Mouse (Mus musculus) spleen, adult 2 months (tissue): Measurements from ENCODE around the gene Asb9. TPM values are rescaled to one million over a fixed set of nuclear protein-coding genes. Genes with fewer than 3 reads are reported as not detected.

Experiments
- DNase-seq, 2 experiments: peaks; one replicate each; pipeline versions ENCODE4 v3.0.0 to v3.0.0-alpha.2; 2012 to 2021; ENCODE audit warnings: low spot score in 2 of 2, low read depth in 1 of 2
- H3K27ac ChIP-seq: fragments of 200-500 bp; 2 replicates; pipeline ENCODE4 v1.5.1; 2012; ENCODE audit warnings: low read length, inconsistent platforms; ENCODE audit not compliant: insufficient read depth
- H3K27me3 ChIP-seq: fragments of 200-500 bp; 2 replicates; pipeline ENCODE4 v1.6.1; 2012; ENCODE audit warnings: mild to moderate bottlenecking, moderate library complexity, low read length, inconsistent platforms; ENCODE audit not compliant: control insufficient read depth, insufficient read depth
- H3K36me3 ChIP-seq: fragments of 200-500 bp; 2 replicates; pipeline ENCODE4 v1.6.1; 2012; ENCODE audit warnings: mild to moderate bottlenecking, low read length, inconsistent platforms; ENCODE audit not compliant: control insufficient read depth, insufficient read depth
- H3K4me1 ChIP-seq: fragments of 200-500 bp; 2 replicates; pipeline ENCODE4 v1.6.1; 2011; ENCODE audit warnings: inconsistent platforms; ENCODE audit not compliant: control insufficient read depth, insufficient read depth, insufficient read length
- H3K4me3 ChIP-seq: fragments of 200-500 bp; 2 replicates; pipeline ENCODE4 v1.5.1; 2011; ENCODE audit warnings: mild to moderate bottlenecking, inconsistent platforms; ENCODE audit not compliant: insufficient read depth, insufficient read length; ENCODE audit errors: extremely low read depth
- CTCF ChIP-seq: fragments of 200-500 bp; IDR thresholded peaks from 2 replicates; pipeline ENCODE4 v1.5.1; 2011; ENCODE audit warnings: mild to moderate bottlenecking, inconsistent platforms; ENCODE audit not compliant: insufficient read depth, insufficient read length, insufficient replicate concordance; ENCODE audit errors: extremely low read depth
- POLR2A ChIP-seq: fragments of 200-500 bp; IDR thresholded peaks from 2 replicates; pipeline ENCODE4 v1.6.1; 2011; ENCODE audit warnings: low read depth, low read length, inconsistent platforms
- WGBS: fragments of 180-500 bp; shearing (Covaris S2); methylation state at CpG from one replicate; pipeline ENCODE4 v1.1.7; 2018; 5-methylcytosine and 5-hydroxymethylcytosine counted together
- polyA plus RNA-seq: library from polyadenylated mRNA; depleted of rRNA; stranded (reverse); fragments of >200 nt; gene quantifications from 2 replicates; pipeline ENCODE4 v1.2.3, GENCODE M21; 2012; rRNA removed

Gene Asb9
- polyA plus RNA-seq, result not detected in 2 replicates

- H3K36me3 ChIP-seq, result no peaks in the 10 kb centered on the region
- H3K27me3 ChIP-seq, result no peaks in the 10 kb centered on the region
- TF ChIP-seq CTCF (no peak), POLR2A (no peak)
- H3K27ac ChIP-seq, result no peak within 1 kb of the TSS
- DNase-seq, result no peak
- 79% methylated on average over 10 of the region's 10 CpGs for WGBS
- no peaks in the 10 kb centered on the region for H3K4me1 ChIP-seq
- H3K4me3 ChIP-seq, result no peak within 1 kb of the TSS
These were observed at the start of gene Asb9 for GRCm38 (mm10) chrX:164505709-164506498. Gene Asb9 (plus strand): TSS chrX:164506327.

- Histone ChIP-seq H3K27me3 (no peaks in the 10 kb centered on the region), H3K4me3 (no peak overlapping the region), H3K4me1 (no peaks in the 10 kb centered on the region), H3K36me3 (no peaks in the 10 kb centered on the region), H3K27ac (no peak overlapping the region)
- WGBS, result 64% methylated on average over 6 of the region's 6 CpGs
- no peak for DNase-seq
- TF ChIP-seq POLR2A (no peak), CTCF (no peak)
These were observed 46.8 kb upstream of the Asb9 start for GRCm38 (mm10) chrX:164459205-164459878.

- Histone ChIP-seq H3K27me3 (no peaks in the 10 kb centered on the region), H3K4me1 (no peaks in the 10 kb centered on the region), H3K4me3 (no peak overlapping the region), H3K36me3 (no peaks in the 10 kb centered on the region), H3K27ac (no peak overlapping the region)
- WGBS, result 74% methylated on average over 2 of the region's 2 CpGs
- DNase-seq, result no peak
- TF ChIP-seq POLR2A, result no peak
- no peak for TF ChIP-seq CTCF
These were observed 3.9 kb upstream of the Asb9 start for GRCm38 (mm10) chrX:164502258-164502657.

GRCm38 (mm10) chrX:164507068-164507467 is 941 bp downstream of the Asb9 start:
- Histone ChIP-seq H3K4me1 (no peaks in the 10 kb centered on the region), H3K27me3 (no peaks in the 10 kb centered on the region), H3K36me3 (no peaks in the 10 kb centered on the region), H3K4me3 (no peak overlapping the region), H3K27ac (no peak overlapping the region)
- TF ChIP-seq CTCF, result no peak
- no peak for TF ChIP-seq POLR2A
- no peak for DNase-seq
- WGBS, result 84% methylated on average over 4 of the region's 4 CpGs

- Histone ChIP-seq H3K27ac (no peak overlapping the region), H3K4me1 (no peaks in the 10 kb centered on the region), H3K4me3 (no peak overlapping the region), H3K36me3 (no peaks in the 10 kb centered on the region), H3K27me3 (no peaks in the 10 kb centered on the region)
- WGBS, result 70% methylated on average over 3 of the region's 3 CpGs
- DNase-seq, result no peak
- TF ChIP-seq CTCF, result no peak
- TF ChIP-seq POLR2A, result no peak
These were observed 2.6 kb downstream of the Asb9 start for GRCm38 (mm10) chrX:164508728-164509127.

GRCm38 (mm10) chrX:164522138-164522537 is 16.0 kb downstream of the Asb9 start:
- TF ChIP-seq POLR2A, result no peak
- TF ChIP-seq CTCF, result no peak

GRCm38 (mm10) chrX:164526566-164526965 is 20.4 kb downstream of the Asb9 start:
- Histone ChIP-seq H3K36me3 (no peaks in the 10 kb centered on the region), H3K4me1 (no peaks in the 10 kb centered on the region), H3K27me3 (no peaks in the 10 kb centered on the region), H3K4me3 (no peak overlapping the region), H3K27ac (no peak overlapping the region)
- DNase-seq, result no peak
- WGBS, result 40% methylated on average over 1 of the region's 1 CpGs
- no peak for TF ChIP-seq POLR2A
- TF ChIP-seq CTCF, result no peak

More at GRCm38 (mm10) chrX:164522138-164522537, 16.0 kb downstream of the Asb9 start:
- H3K4me1 ChIP-seq, result no peaks in the 10 kb centered on the region
- DNase-seq, result no peak
- no peaks in the 10 kb centered on the region for H3K36me3 ChIP-seq
- H3K27ac ChIP-seq, result no peak overlapping the region
- H3K27me3 ChIP-seq, result no peaks in the 10 kb centered on the region
- no peak overlapping the region for H3K4me3 ChIP-seq
